Mouse (Mus musculus): ENCODE measurements around the gene Slc36a3.
A peak's percentile ranks its signal among the peaks of the same experiment; 100 is the strongest.
"Not testable (repeated sequence)": the region's sequence is repeated elsewhere in the genome, so short reads cannot be mapped to it uniquely, and the experiment has no call there.

Gene Slc36a3

GRCm38 (mm10) chr11:55109521-55110300 is 41.8 kb downstream of the Slc36a3 start:
- DNase-seq (ENCODE audit: low read depth, low spot score): no peak

- no peak for DNase-seq (ENCODE audit: low read depth, low spot score)
Observed at GRCm38 (mm10) chr11:55106636-55107035, 44.9 kb downstream of the Slc36a3 start.

- DNase-seq (ENCODE audit: low read depth, low spot score): no peak
Observed at GRCm38 (mm10) chr11:55105389-55105788, 46.1 kb downstream of the Slc36a3 start.

- DNase-seq (ENCODE audit: low read depth, low spot score): no peak
Observed at GRCm38 (mm10) chr11:55103229-55103628, 48.3 kb downstream of the Slc36a3 start.

GRCm38 (mm10) chr11:55102015-55102414 is 49.5 kb downstream of the Slc36a3 start:
- peak; percentile 24 for DNase-seq (ENCODE audit: low read depth, low spot score)

- no peak for DNase-seq (ENCODE audit: low read depth, low spot score)
Observed at GRCm38 (mm10) chr11:55099868-55100267, 51.6 kb downstream of the Slc36a3 start.

GRCm38 (mm10) chr11:55099019-55099771 is 52.3 kb downstream of the Slc36a3 start:
- no peak for DNase-seq (ENCODE audit: low read depth, low spot score)

- no peak for DNase-seq (ENCODE audit: low read depth, low spot score)
Observed at GRCm38 (mm10) chr11:55098189-55098915, 53.2 kb downstream of the Slc36a3 start.

GRCm38 (mm10) chr11:55097463-55098188 is 53.9 kb downstream of the Slc36a3 start, which contains the start of gene Gm2a:
TSS of gene Gm2a (plus strand) at chr11:55098115.
- peak; percentile 99 for DNase-seq (ENCODE audit: low read depth, low spot score)

GRCm38 (mm10) chr11:55096731-55097462 is 54.6 kb downstream of the Slc36a3 start:
- DNase-seq (ENCODE audit: low read depth, low spot score): no peak

GRCm38 (mm10) chr11:55096296-55096695 is 55.2 kb downstream of the Slc36a3 start:
- DNase-seq (ENCODE audit: low read depth, low spot score): not testable (repeated sequence)

GRCm38 (mm10) chr11:55093096-55093495 is 58.4 kb downstream of the Slc36a3 start:
- no peak for DNase-seq (ENCODE audit: low read depth, low spot score)

GRCm38 (mm10) chr11:55089892-55090291 is 61.6 kb downstream of the Slc36a3 start:
- DNase-seq (ENCODE audit: low read depth, low spot score): no peak

GRCm38 (mm10) chr11:55087006-55087405 is 64.5 kb downstream of the Slc36a3 start:
- peak; percentile 68 for DNase-seq (ENCODE audit: low read depth, low spot score)

- no peak for DNase-seq (ENCODE audit: low read depth, low spot score)
Observed at GRCm38 (mm10) chr11:55085396-55085795, 66.1 kb downstream of the Slc36a3 start.

- no peak for DNase-seq (ENCODE audit: low read depth, low spot score)
Observed at GRCm38 (mm10) chr11:55084629-55085028, 66.9 kb downstream of the Slc36a3 start.

GRCm38 (mm10) chr11:55081206-55081605 is 70.3 kb downstream of the Slc36a3 start:
- DNase-seq (ENCODE audit: low read depth, low spot score): no peak

- DNase-seq (ENCODE audit: low read depth, low spot score): no peak
Observed at GRCm38 (mm10) chr11:55079180-55079579, 72.3 kb downstream of the Slc36a3 start.

GRCm38 (mm10) chr11:55078502-55078901 is 73.0 kb downstream of the Slc36a3 start:
- DNase-seq (ENCODE audit: low read depth, low spot score): no peak

- DNase-seq (ENCODE audit: low read depth, low spot score): peak; percentile 83
Observed at GRCm38 (mm10) chr11:55077331-55078231, 73.9 kb downstream of the Slc36a3 start, which contains the start of gene Ccdc69. TSS of gene Ccdc69 (minus strand) at chr11:55078131.
